Mouse (Mus musculus): ENCODE measurements at regions not wholly inside any gene's neighbourhood (a gene's known extent, or its start where the extent isn't known, plus 50 kb on each side); places are given as distances from the start of the nearest gene placed in this dataset.

DNA sequence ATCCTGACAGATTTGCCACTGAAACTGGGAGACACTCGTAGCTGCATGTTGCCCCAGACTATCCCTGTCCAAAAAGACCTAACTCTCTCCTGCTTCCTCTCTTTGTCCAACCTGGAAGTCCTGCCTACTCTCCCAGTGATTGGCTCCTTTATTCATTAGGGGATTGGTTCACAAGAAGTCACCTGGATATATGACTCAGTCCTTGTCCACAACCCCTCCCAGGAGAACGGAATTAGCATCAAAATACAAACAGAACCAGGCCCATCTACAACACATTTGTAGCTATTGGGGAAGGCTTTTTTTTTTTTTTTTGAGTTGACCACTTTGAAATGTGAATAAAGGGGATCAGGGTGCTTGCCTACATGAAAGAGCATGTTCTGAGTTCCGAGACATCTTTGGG lies 347.4 kb upstream of the Tmc3 start:
- H3K4me1 ChIP-seq (ENCODE audit: control insufficient read depth in 1 of 2, insufficient read depth in 2 of 2, low read length in 2 of 2) = no peaks in the 10 kb centered on the region
- H3K27me3 ChIP-seq (ENCODE audit: control insufficient read depth in 1 of 2, insufficient read depth in 2 of 2, low read length in 2 of 2) = no peaks in the 10 kb centered on the region

DNA sequence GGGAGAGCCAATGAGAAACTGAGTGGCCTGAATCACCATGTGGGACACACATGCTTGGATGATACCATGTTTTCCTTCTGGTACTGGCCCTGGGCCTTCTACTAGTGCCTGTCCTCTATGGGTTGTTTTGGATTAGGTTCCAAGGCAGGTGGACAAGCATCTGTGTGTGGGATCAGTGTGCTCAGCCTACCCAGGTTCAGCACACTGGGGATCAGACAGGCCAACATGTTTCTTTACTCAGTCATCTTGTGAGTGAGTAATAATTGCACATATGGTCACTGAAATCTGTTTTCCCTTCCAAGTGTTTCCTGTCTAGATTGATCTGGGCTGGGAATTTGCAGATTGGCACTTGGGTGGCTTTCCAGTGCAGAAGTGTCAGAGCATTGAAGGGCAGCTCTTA lies 346.6 kb upstream of the Tmc3 start:
- no peaks in the 10 kb centered on the region for H3K9me3 ChIP-seq (replicated peaks; ENCODE audit: insufficient read depth, low read length)
- no peaks in the 10 kb centered on the region for H3K79me2 ChIP-seq (ENCODE audit: control insufficient read depth, insufficient read depth, low read length, poor library complexity)
- H3K4me3 ChIP-seq (ENCODE audit: control insufficient read depth in 1 of 2, insufficient read depth in 1 of 2, low read depth in 2 of 2, low read length in 2 of 2) = no peak overlapping the region
- H3K9ac ChIP-seq (ENCODE audit: control insufficient read depth, low read depth, low read length, poor library complexity, severe bottlenecking) = no peak overlapping the region
- no peak overlapping the region for H3K27ac ChIP-seq (ENCODE audit: control insufficient read depth, low read depth, low read length)
- H3K4me1 ChIP-seq (ENCODE audit: control insufficient read depth in 1 of 2, insufficient read depth in 2 of 2, low read length in 2 of 2) = no peaks in the 10 kb centered on the region
- no peaks in the 10 kb centered on the region for H3K27me3 ChIP-seq (ENCODE audit: control insufficient read depth in 1 of 2, insufficient read depth in 2 of 2, low read length in 2 of 2)
- H3K36me3 ChIP-seq (ENCODE audit: control insufficient read depth in 1 of 2, insufficient read depth in 2 of 2, low read length in 2 of 2) = no peaks in the 10 kb centered on the region
- DNase-seq (ENCODE audit: low read depth, low spot score) = no peak
- TF ChIP-seq E2F4 (IDR thresholded peaks at IDR 0.05; ENCODE audit: borderline replicate concordance, low read depth, low read length) = no peak
- no peak for TF ChIP-seq POLR2AphosphoS5 (IDR thresholded peaks at IDR 0.05; ENCODE audit: borderline replicate concordance, low read depth, low read length)
- no peak for TF ChIP-seq RCOR1 (IDR thresholded peaks at IDR 0.05; ENCODE audit: low read depth, low read length)
- no peak for TF ChIP-seq GABPA (IDR thresholded peaks at IDR 0.05; ENCODE audit: low read depth, low read length)
- no peak for TF ChIP-seq ELF1 (IDR thresholded peaks at IDR 0.05; ENCODE audit: low read depth, low read length)
- TF ChIP-seq RAD21 (IDR thresholded peaks at IDR 0.05; ENCODE audit: low read depth, low read length) = no peak

More for the DNA sequence above, 347.4 kb upstream of the Tmc3 start:
- no peak overlapping the region for H3K27ac ChIP-seq (ENCODE audit: control insufficient read depth, low read depth, low read length)
- no peak for DNase-seq (ENCODE audit: low read depth, low spot score)
- no peak for TF ChIP-seq USF1 (IDR thresholded peaks at IDR 0.05; ENCODE audit: low read depth, low read length)
- TF ChIP-seq UBTF (IDR thresholded peaks at IDR 0.05; ENCODE audit: borderline replicate concordance, insufficient read depth, low read depth, low read length) = no peak
- TF ChIP-seq NRF1 (IDR thresholded peaks at IDR 0.05; ENCODE audit: insufficient read depth, low read depth, low read length, poor library complexity, severe bottlenecking) = no peak
- TF ChIP-seq MXI1 (IDR thresholded peaks at IDR 0.05; ENCODE audit: low read depth, low read length) = no peak
- no peak for TF ChIP-seq CHD1 (IDR thresholded peaks at IDR 0.05; ENCODE audit: low read depth, low read length)
- no peak for TF ChIP-seq POLR2A (IDR thresholded peaks at IDR 0.05; ENCODE audit: control insufficient read depth in 1 of 2, insufficient read depth in 1 of 2, low read depth in 1 of 2, low read length in 2 of 2, poor library complexity in 1 of 2)
- TF ChIP-seq GATA1 (IDR thresholded peaks at IDR 0.05; ENCODE audit: low read depth, low read length) = no peak
- TF ChIP-seq EP300 (IDR thresholded peaks at IDR 0.05; ENCODE audit: low read depth in 1 of 2, low read length in 2 of 2) = no peak
- TF ChIP-seq ZNF384 (IDR thresholded peaks at IDR 0.05; ENCODE audit: low read depth, low read length) = no peak
- no peak for TF ChIP-seq ETS1 (IDR thresholded peaks at IDR 0.05; ENCODE audit: low read depth, low read length)
- no peak for TF ChIP-seq POLR2AphosphoS2 (IDR thresholded peaks at IDR 0.05; ENCODE audit: low read length)
- no peak for TF ChIP-seq CTCF (IDR thresholded peaks at IDR 0.05 in 2 of 3, conservative IDR thresholded peaks at IDR 0.05 in 1 of 3; ENCODE audit: control insufficient read depth in 1 of 3, insufficient read depth in 1 of 3, low read depth in 2 of 3, low read length in 3 of 3, poor library complexity in 1 of 3, severe bottlenecking in 1 of 3)
- TF ChIP-seq POLR2AphosphoS5 (IDR thresholded peaks at IDR 0.05; ENCODE audit: borderline replicate concordance, low read depth, low read length) = no peak
- TF ChIP-seq JUND (IDR thresholded peaks at IDR 0.05; ENCODE audit: low read depth, low read length) = no peak
- no peak for TF ChIP-seq TCF12 (IDR thresholded peaks at IDR 0.05; ENCODE audit: low read depth, low read length)
- no peak overlapping the region for H3K9ac ChIP-seq (ENCODE audit: control insufficient read depth, low read depth, low read length, poor library complexity, severe bottlenecking)
- no peaks in the 10 kb centered on the region for H3K36me3 ChIP-seq (ENCODE audit: control insufficient read depth in 1 of 2, insufficient read depth in 2 of 2, low read length in 2 of 2)
- H3K9me3 ChIP-seq (replicated peaks; ENCODE audit: insufficient read depth, low read length) = no peaks in the 10 kb centered on the region
- H3K4me3 ChIP-seq (ENCODE audit: control insufficient read depth in 1 of 2, insufficient read depth in 1 of 2, low read depth in 2 of 2, low read length in 2 of 2) = no peak overlapping the region
- H3K79me2 ChIP-seq (ENCODE audit: control insufficient read depth, insufficient read depth, low read length, poor library complexity) = no peaks in the 10 kb centered on the region
